Mouse (Mus musculus) intestine, embryonic 16.5 days (tissue): Measurements from ENCODE around the gene Rbbp4. TPM values are rescaled to one million over a fixed set of nuclear protein-coding genes. Genes with fewer than 3 reads are reported as not detected.

Experiments
- ATAC-seq: fragments of 200-750 bp; cut with Nextera tagmentation; 2 replicates; pipeline ENCODE4 v1.8.0; 2017; ENCODE audit warnings: moderate TSS enrichment, moderate library complexity
- H3K27ac ChIP-seq: fragments of 300-500 bp; sonication (generic); 2 replicates; pipeline ENCODE4 v1.5.1; 2014; ENCODE audit warnings: mild to moderate bottlenecking, low read length
- H3K27me3 ChIP-seq: fragments of 300-500 bp; sonication (generic); replicated peaks from 2 replicates; pipeline ENCODE4 v1.6.1; 2014; ENCODE audit warnings: low read length, control low read depth, mixed read lengths; ENCODE audit not compliant: control insufficient read depth, insufficient read depth
- H3K36me3 ChIP-seq: fragments of 300-500 bp; sonication (generic); 2 replicates; pipeline ENCODE4 v1.6.1; 2014; ENCODE audit warnings: low read length, control low read depth; ENCODE audit not compliant: control insufficient read depth, insufficient read depth
- H3K4me1 ChIP-seq: fragments of 300-500 bp; sonication (generic); 2 replicates; pipeline ENCODE4 v1.6.1; 2014; ENCODE audit warnings: low read length, control low read depth, mixed read lengths; ENCODE audit not compliant: control insufficient read depth, insufficient read depth
- H3K4me2 ChIP-seq: fragments of 300-500 bp; sonication (generic); 2 replicates; pipeline ENCODE4 v1.6.1; 2014; ENCODE audit warnings: low read depth, low read length, control low read depth
- H3K4me3 ChIP-seq: fragments of 300-500 bp; sonication (generic); 2 replicates; pipeline ENCODE4 v1.5.1; 2014; ENCODE audit warnings: mild to moderate bottlenecking, low read length
- H3K9ac ChIP-seq: fragments of 300-500 bp; sonication (generic); 2 replicates; pipeline ENCODE4 v1.6.1; 2014; ENCODE audit warnings: low read depth, low read length
- H3K9me3 ChIP-seq: fragments of 300-500 bp; sonication (generic); 2 replicates; pipeline ENCODE4 v1.6.1; 2016; ENCODE audit warnings: low read length, control low read depth; ENCODE audit not compliant: control insufficient read depth
- WGBS: fragments of 180-500 bp; shearing (Covaris S2); extraction: QIAGEN DNeasy Blood & Tissue Kit; methylation state at CpG from one replicate; pipeline ENCODE4 v1.1.7; 2014; 5-methylcytosine and 5-hydroxymethylcytosine counted together
- polyA plus RNA-seq: library from polyadenylated mRNA; unstranded; fragments of >200 nt; fragmentation: Nextera tagmentation; extraction: Ambion mirVana; gene quantifications from 2 replicates; pipeline ENCODE4 v1.2.1, GENCODE M21; 2015

Gene Rbbp4
- polyA plus RNA-seq, 1 experiment from 2014 or later: 297 TPM

GRCm38 (mm10) chr4:129375821-129376220 is 40.7 kb upstream of the Rbbp4 start:
- no peak for ATAC-seq
- no peaks in the 10 kb centered on the region for H3K9me3 ChIP-seq
- WGBS: 78% methylated on average over 5 of the region's 5 CpGs
- no peaks in the 10 kb centered on the region for H3K36me3 ChIP-seq
- H3K4me2 ChIP-seq: no peak overlapping the region
- H3K4me1 ChIP-seq: peaks cover 10% of the 10 kb centered on the region
- H3K9ac ChIP-seq: no peak overlapping the region
- H3K27me3 ChIP-seq: no peaks in the 10 kb centered on the region
- H3K4me3 ChIP-seq: no peak overlapping the region
- H3K27ac ChIP-seq: no peak overlapping the region

- Histone ChIP-seq H3K4me3 (no peak overlapping the region), H3K27me3 (no peaks in the 10 kb centered on the region), H3K4me2 (no peak overlapping the region), H3K9ac (no peak overlapping the region), H3K36me3 (no peaks in the 10 kb centered on the region), H3K9me3 (no peaks in the 10 kb centered on the region), H3K4me1 (peaks cover 10% of the 10 kb centered on the region), H3K27ac (no peak overlapping the region)
- 48% methylated on average over 6 of the region's 6 CpGs for WGBS
- ATAC-seq: no peak
Measured at GRCm38 (mm10) chr4:129375000-129375399, 39.8 kb upstream of the Rbbp4 start.

GRCm38 (mm10) chr4:129374219-129374755 is 39.1 kb upstream of the Rbbp4 start:
- Histone ChIP-seq H3K4me3 (no peak overlapping the region), H3K4me1 (peaks cover 10% of the 10 kb centered on the region), H3K36me3 (no peaks in the 10 kb centered on the region), H3K27ac (no peak overlapping the region), H3K9ac (no peak overlapping the region), H3K4me2 (no peak overlapping the region), H3K27me3 (no peaks in the 10 kb centered on the region), H3K9me3 (no peaks in the 10 kb centered on the region)
- ATAC-seq: peak; percentile 45; the same call in 1 of the 2 replicates
- 54% methylated on average over 11 of the region's 11 CpGs for WGBS

GRCm38 (mm10) chr4:129373202-129373976 is 38.2 kb upstream of the Rbbp4 start:
- Histone ChIP-seq H3K4me3 (no peak overlapping the region), H3K9me3 (no peaks in the 10 kb centered on the region), H3K4me2 (no peak overlapping the region; the same call in 1 of the 2 replicates), H3K27ac (peak overlapping the region; percentile 63), H3K36me3 (peaks cover 5% of the 10 kb centered on the region; the same call in 1 of the 2 replicates), H3K9ac (no peak overlapping the region), H3K27me3 (no peaks in the 10 kb centered on the region), H3K4me1 (peaks cover 10% of the 10 kb centered on the region)
- ATAC-seq: peak; percentile 34; the same call in 1 of the 2 replicates
- 41% methylated on average over 8 of the region's 8 CpGs for WGBS

- Histone ChIP-seq H3K4me1 (peaks cover 10% of the 10 kb centered on the region), H3K36me3 (peaks cover 5% of the 10 kb centered on the region; the same call in 1 of the 2 replicates), H3K9ac (no peak overlapping the region), H3K9me3 (no peaks in the 10 kb centered on the region), H3K27ac (no peak overlapping the region), H3K4me3 (no peak overlapping the region), H3K4me2 (no peak overlapping the region), H3K27me3 (no peaks in the 10 kb centered on the region)
- WGBS: 92% methylated on average over 3 of the region's 3 CpGs
- no peak for ATAC-seq
Measured at GRCm38 (mm10) chr4:129371391-129371790, 36.2 kb upstream of the Rbbp4 start.

- Histone ChIP-seq H3K9me3 (no peaks in the 10 kb centered on the region), H3K4me3 (no peak overlapping the region)
Measured at GRCm38 (mm10) chr4:129365224-129365623, 30.1 kb upstream of the Rbbp4 start.

GRCm38 (mm10) chr4:129364379-129364778 is 29.2 kb upstream of the Rbbp4 start:
- Histone ChIP-seq H3K36me3 (peaks cover 11% of the 10 kb centered on the region), H3K27ac (no peak overlapping the region), H3K4me2 (no peak overlapping the region), H3K4me1 (no peaks in the 10 kb centered on the region), H3K9ac (no peak overlapping the region), H3K27me3 (no peaks in the 10 kb centered on the region), H3K4me3 (no peak overlapping the region), H3K9me3 (no peaks in the 10 kb centered on the region)
- 89% methylated on average over 3 of the region's 3 CpGs for WGBS
- no peak for ATAC-seq

More at GRCm38 (mm10) chr4:129365224-129365623, 30.1 kb upstream of the Rbbp4 start:
- Histone ChIP-seq H3K27ac (no peak overlapping the region), H3K4me1 (no peaks in the 10 kb centered on the region), H3K27me3 (no peaks in the 10 kb centered on the region), H3K9ac (no peak overlapping the region), H3K36me3 (peaks cover 6% of the 10 kb centered on the region), H3K4me2 (no peak overlapping the region)
- no peak for ATAC-seq
- WGBS: 81% methylated on average over 5 of the region's 5 CpGs

GRCm38 (mm10) chr4:129363463-129363862 is 28.3 kb upstream of the Rbbp4 start:
- Histone ChIP-seq H3K27ac (no peak overlapping the region), H3K4me2 (no peak overlapping the region), H3K9me3 (no peaks in the 10 kb centered on the region), H3K4me3 (no peak overlapping the region), H3K36me3 (peaks cover 7% of the 10 kb centered on the region), H3K27me3 (no peaks in the 10 kb centered on the region), H3K4me1 (no peaks in the 10 kb centered on the region), H3K9ac (no peak overlapping the region)
- ATAC-seq: no peak
- WGBS: 91% methylated on average over 9 of the region's 9 CpGs

GRCm38 (mm10) chr4:129362771-129363170 is 27.6 kb upstream of the Rbbp4 start:
- 84% methylated on average over 5 of the region's 5 CpGs for WGBS
- H3K4me1 ChIP-seq: no peaks in the 10 kb centered on the region
- H3K27ac ChIP-seq: no peak overlapping the region
- H3K27me3 ChIP-seq: no peaks in the 10 kb centered on the region
- no peaks in the 10 kb centered on the region for H3K9me3 ChIP-seq
- no peak overlapping the region for H3K4me3 ChIP-seq
- ATAC-seq: no peak
- peaks cover 6% of the 10 kb centered on the region; the same call in 1 of the 2 replicates for H3K36me3 ChIP-seq
- no peak overlapping the region for H3K4me2 ChIP-seq
- H3K9ac ChIP-seq: no peak overlapping the region
